Mouse (Mus musculus) gastrocnemius, postnatal 25 days (tissue): ENCODE data around the gene Krt78. TPM values are rescaled to one million over a fixed set of nuclear protein-coding genes. Genes with fewer than 3 reads are reported as not detected.

Experiments used
- total RNA-seq, 2 experiments: library from RNA; stranded (reverse); gene quantifications; 1 replicate in 1 of 2; 2 replicates in 1 of 2; pipeline ENCODE4 v1.2.3; 2021

Gene Krt78
- total RNA-seq, 2 experiments from 2014 or later = not detected

Other genes starting within 250 kb of the Krt78 start
- gene Krt5, start 241.4 kb downstream of the Krt78 start, total RNA-seq = not detected
- not detected for gene Krt71, start 211.2 kb downstream of the Krt78 start, total RNA-seq
- not detected for gene Krt72, start 167.8 kb downstream of the Krt78 start, total RNA-seq
- gene Krt73, start 151.9 kb downstream of the Krt78 start, total RNA-seq = not detected
- not detected for gene Krt2, start 136.1 kb downstream of the Krt78 start, total RNA-seq
- not detected for gene Krt1, start 103.5 kb downstream of the Krt78 start, total RNA-seq
- gene Krt77, start 84.6 kb downstream of the Krt78 start, total RNA-seq = not detected
- gene Krt76, start 61.4 kb downstream of the Krt78 start, total RNA-seq = not detected
- gene Krt4, start 29.6 kb downstream of the Krt78 start, total RNA-seq = not detected
- gene Krt79, start 14.0 kb downstream of the Krt78 start, total RNA-seq = under 1 TPM in 1 of 2 experiments, not detected in 1; 0.13 TPM
- gene Krt8, start 50.2 kb upstream of the Krt78 start, total RNA-seq = under 1 TPM; 0.13 to 0.19 TPM
- under 1 TPM; 0.18 to 0.29 TPM for gene Krt18, start 73.9 kb upstream of the Krt78 start, total RNA-seq
- 100 to 1,000 TPM; 141 to 145 TPM for gene Eif4b, start 119.5 kb upstream of the Krt78 start, total RNA-seq
- 10 to 100 TPM; 22.3 to 32.0 TPM for gene Tns2, start 146.1 kb upstream of the Krt78 start, total RNA-seq
- 1 to 10 TPM; 7.1 to 7.9 TPM for gene Spryd3, start 181.9 kb upstream of the Krt78 start, total RNA-seq
- 10 to 100 TPM; 46.4 to 68.2 TPM for gene Igfbp6, start 190.1 kb upstream of the Krt78 start, total RNA-seq
- gene Soat2, start 196.2 kb upstream of the Krt78 start, total RNA-seq = under 1 TPM in 1 of 2 experiments, not detected in 1; 0.16 TPM
- gene Zfp740, start 249.0 kb upstream of the Krt78 start, total RNA-seq = 10 to 100 TPM; 25.5 to 25.6 TPM